Mouse (Mus musculus): ENCODE data around the gene Scmh1. TPM values are rescaled to one million over a fixed set of nuclear protein-coding genes. Genes with fewer than 3 reads are reported as not detected.
"Not testable (repeated sequence)": the region's sequence is repeated elsewhere in the genome, so short reads cannot be mapped to it uniquely, and the experiment has no call there.

Gene Scmh1
- polyA plus RNA-seq, 1 experiment, result 10.3 TPM

- no peaks in the 10 kb centered on the region for H3K4me1 ChIP-seq (ENCODE audit: control insufficient read depth, insufficient read depth, insufficient read length, low read length)
- H3K27ac ChIP-seq (replicated peaks; ENCODE audit: low read depth, low read length), result no peak overlapping the region
- no peak overlapping the region for H3K4me3 ChIP-seq (ENCODE audit: insufficient read depth, low read depth, low read length)
These were observed 15.5 kb upstream of the Scmh1 start for GRCm38 (mm10) chr4:120389546-120389945.

- Histone ChIP-seq H3K4me3 (ENCODE audit: insufficient read depth, low read depth, low read length) (no peak overlapping the region), H3K27ac (replicated peaks; ENCODE audit: low read depth, low read length) (no peak overlapping the region), H3K4me1 (ENCODE audit: control insufficient read depth, insufficient read depth, insufficient read length, low read length) (no peaks in the 10 kb centered on the region)
These were observed 13.5 kb upstream of the Scmh1 start for GRCm38 (mm10) chr4:120391591-120391990.

GRCm38 (mm10) chr4:120392341-120392740, 12.7 kb upstream of the Scmh1 start:
- Histone ChIP-seq H3K4me1 (ENCODE audit: control insufficient read depth, insufficient read depth, insufficient read length, low read length) (no peaks in the 10 kb centered on the region), H3K27ac (replicated peaks; ENCODE audit: low read depth, low read length) (no peak overlapping the region), H3K4me3 (ENCODE audit: insufficient read depth, low read depth, low read length) (no peak overlapping the region)

- Histone ChIP-seq H3K4me3 (ENCODE audit: insufficient read depth, low read depth, low read length) (no peak overlapping the region), H3K4me1 (ENCODE audit: control insufficient read depth, insufficient read depth, insufficient read length, low read length) (no peaks in the 10 kb centered on the region), H3K27ac (replicated peaks; ENCODE audit: low read depth, low read length) (no peak overlapping the region)
These were observed 12.3 kb upstream of the Scmh1 start for GRCm38 (mm10) chr4:120392748-120393147.

- Histone ChIP-seq H3K27ac (replicated peaks; ENCODE audit: low read depth, low read length) (no peak overlapping the region), H3K4me1 (ENCODE audit: control insufficient read depth, insufficient read depth, insufficient read length, low read length) (no peaks in the 10 kb centered on the region), H3K4me3 (ENCODE audit: insufficient read depth, low read depth, low read length) (no peak overlapping the region)
These were observed 4.8 kb upstream of the Scmh1 start for GRCm38 (mm10) chr4:120400251-120400650.

- not testable (repeated sequence) for H3K4me3 ChIP-seq (ENCODE audit: insufficient read depth, low read depth, low read length); H3K27ac ChIP-seq (replicated peaks; ENCODE audit: low read depth, low read length); H3K4me1 ChIP-seq (ENCODE audit: control insufficient read depth, insufficient read depth, insufficient read length, low read length)
These were observed 3.0 kb upstream of the Scmh1 start for GRCm38 (mm10) chr4:120402105-120402504.

- Histone ChIP-seq H3K4me1 (ENCODE audit: control insufficient read depth, insufficient read depth, insufficient read length, low read length) (no peaks in the 10 kb centered on the region), H3K27ac (replicated peaks; ENCODE audit: low read depth, low read length) (no peak overlapping the region), H3K4me3 (ENCODE audit: insufficient read depth, low read depth, low read length) (peak overlapping the region; percentile 56)
These were observed 834 bp upstream of the Scmh1 start for GRCm38 (mm10) chr4:120404247-120404646.

- H3K4me1 ChIP-seq (ENCODE audit: control insufficient read depth, insufficient read depth, insufficient read length, low read length), result no peaks in the 10 kb centered on the region
- H3K4me3 ChIP-seq (ENCODE audit: insufficient read depth, low read depth, low read length), result peak overlapping the region; percentile 56
- H3K27ac ChIP-seq (replicated peaks; ENCODE audit: low read depth, low read length), result no peak overlapping the region
These were observed 320 bp upstream of the Scmh1 start for GRCm38 (mm10) chr4:120404778-120405143.

GRCm38 (mm10) chr4:120405806-120406638, 941 bp downstream of the Scmh1 start:
- Histone ChIP-seq H3K27ac (replicated peaks; ENCODE audit: low read depth, low read length) (no peak overlapping the region), H3K4me1 (ENCODE audit: control insufficient read depth, insufficient read depth, insufficient read length, low read length) (no peaks in the 10 kb centered on the region), H3K4me3 (ENCODE audit: insufficient read depth, low read depth, low read length) (peak overlapping the region; percentile 93)

- no peak overlapping the region for H3K27ac ChIP-seq (replicated peaks; ENCODE audit: low read depth, low read length)
These were observed 1.7 kb downstream of the Scmh1 start for GRCm38 (mm10) chr4:120406639-120407273.

GRCm38 (mm10) chr4:120418053-120418452, 13.0 kb downstream of the Scmh1 start:
- Histone ChIP-seq H3K27ac (replicated peaks; ENCODE audit: low read depth, low read length) (no peak overlapping the region), H3K4me3 (ENCODE audit: insufficient read depth, low read depth, low read length) (no peak overlapping the region), H3K4me1 (ENCODE audit: control insufficient read depth, insufficient read depth, insufficient read length, low read length) (peaks cover 4% of the 10 kb centered on the region; the same call in 1 of the 2 replicates)

More at GRCm38 (mm10) chr4:120406639-120407273, 1.7 kb downstream of the Scmh1 start:
- peak overlapping the region; percentile 93; the same call in 1 of the 2 replicates for H3K4me3 ChIP-seq (ENCODE audit: insufficient read depth, low read depth, low read length)
- H3K4me1 ChIP-seq (ENCODE audit: control insufficient read depth, insufficient read depth, insufficient read length, low read length), result no peaks in the 10 kb centered on the region

- H3K27ac ChIP-seq (replicated peaks; ENCODE audit: low read depth, low read length), result no peak overlapping the region
These were observed 15.1 kb downstream of the Scmh1 start for GRCm38 (mm10) chr4:120420193-120420592.

GRCm38 (mm10) chr4:120420685-120421084, 15.6 kb downstream of the Scmh1 start:
- H3K27ac ChIP-seq (replicated peaks; ENCODE audit: low read depth, low read length), result no peak overlapping the region
- no peak overlapping the region for H3K4me3 ChIP-seq (ENCODE audit: insufficient read depth, low read depth, low read length)
- H3K4me1 ChIP-seq (ENCODE audit: control insufficient read depth, insufficient read depth, insufficient read length, low read length), result peaks cover 4% of the 10 kb centered on the region; the same call in 1 of the 2 replicates

More at GRCm38 (mm10) chr4:120420193-120420592, 15.1 kb downstream of the Scmh1 start:
- peaks cover 4% of the 10 kb centered on the region; the same call in 1 of the 2 replicates for H3K4me1 ChIP-seq (ENCODE audit: control insufficient read depth, insufficient read depth, insufficient read length, low read length)
- no peak overlapping the region for H3K4me3 ChIP-seq (ENCODE audit: insufficient read depth, low read depth, low read length)

GRCm38 (mm10) chr4:120430601-120431000, 25.5 kb downstream of the Scmh1 start:
- Histone ChIP-seq H3K4me3 (ENCODE audit: insufficient read depth, low read depth, low read length) (no peak overlapping the region), H3K27ac (replicated peaks; ENCODE audit: low read depth, low read length) (no peak overlapping the region), H3K4me1 (ENCODE audit: control insufficient read depth, insufficient read depth, insufficient read length, low read length) (no peaks in the 10 kb centered on the region)

GRCm38 (mm10) chr4:120432599-120433373, 27.7 kb downstream of the Scmh1 start:
- Histone ChIP-seq H3K27ac (replicated peaks; ENCODE audit: low read depth, low read length) (no peak overlapping the region), H3K4me1 (ENCODE audit: control insufficient read depth, insufficient read depth, insufficient read length, low read length) (no peaks in the 10 kb centered on the region), H3K4me3 (ENCODE audit: insufficient read depth, low read depth, low read length) (no peak overlapping the region)
